Mouse (Mus musculus) lung, postnatal 0 days (tissue): Measurements from ENCODE around the gene Cacng6. TPM values are rescaled to one million over a fixed set of nuclear protein-coding genes. Genes with fewer than 3 reads are reported as not detected.

ENCODE experiments used
- ATAC-seq: fragments of 200-750 bp; cut with Nextera tagmentation; 2 replicates; pipeline ENCODE4 v1.8.0; 2017; ENCODE audit warnings: moderate library complexity
- DNase-seq: peaks from one replicate; pipeline ENCODE4 v3.0.0-alpha.2; 2016; ENCODE audit warnings: low spot score
- H3K27ac ChIP-seq: fragments of 300-500 bp; sonication (generic); 2 replicates; pipeline ENCODE4 v1.5.1; 2014; ENCODE audit warnings: antibody characterized with exemption, mild to moderate bottlenecking, low read length, mixed read lengths
- H3K27me3 ChIP-seq: fragments of 300-500 bp; sonication (generic); replicated peaks from 2 replicates; pipeline ENCODE4 v1.6.1; 2014; ENCODE audit warnings: low read length, mixed read lengths; ENCODE audit not compliant: insufficient read depth
- H3K36me3 ChIP-seq: fragments of 300-500 bp; sonication (generic); 2 replicates; pipeline ENCODE4 v1.6.1; 2014; ENCODE audit warnings: low read length, mixed read lengths; ENCODE audit not compliant: insufficient read depth
- H3K4me1 ChIP-seq: fragments of 300-500 bp; sonication (generic); 2 replicates; pipeline ENCODE4 v1.6.1; 2014; ENCODE audit warnings: antibody characterized with exemption, low read depth, low read length, mixed read lengths; ENCODE audit not compliant: insufficient read depth
- H3K4me2 ChIP-seq: fragments of 300-500 bp; sonication (generic); replicated peaks from 2 replicates; pipeline ENCODE4 v1.6.1; 2014; ENCODE audit warnings: low read depth, mild to moderate bottlenecking, low read length, moderate library complexity, mixed read lengths
- H3K4me3 ChIP-seq: fragments of 300-500 bp; sonication (generic); 2 replicates; pipeline ENCODE4 v1.5.1; 2014; ENCODE audit warnings: low read depth, low read length
- H3K9ac ChIP-seq: fragments of 300-500 bp; sonication (generic); replicated peaks from 2 replicates; pipeline ENCODE4 v1.6.1; 2014; ENCODE audit warnings: low read depth, mild to moderate bottlenecking
- H3K9me3 ChIP-seq: fragments of 300-500 bp; sonication (generic); 2 replicates; pipeline ENCODE4 v1.6.1; 2016; ENCODE audit warnings: low read length, mixed read lengths
- CTCF ChIP-seq: IDR thresholded peaks from 2 replicates; pipeline ENCODE4 v1.5.1; 2016; ENCODE audit warnings: antibody characterized with exemption, mild to moderate bottlenecking
- EP300 ChIP-seq: IDR thresholded peaks from 2 replicates; pipeline ENCODE4 v1.6.1; 2016; ENCODE audit warnings: antibody characterized with exemption, mild to moderate bottlenecking, control low read depth
- WGBS: fragments of 180-500 bp; shearing (Covaris S2); extraction: QIAGEN DNeasy Blood & Tissue Kit; methylation state at CpG from one replicate; pipeline ENCODE4 v1.1.7; 2014; 5-methylcytosine and 5-hydroxymethylcytosine counted together
- polyA plus RNA-seq: library from polyadenylated mRNA; unstranded; fragments of >200 nt; fragmentation: Nextera tagmentation; extraction: Ambion mirVana; gene quantifications from 2 replicates; pipeline ENCODE4 v1.2.1, GENCODE M21; 2015

The Cacng6 gene
- polyA plus RNA-seq, 1 experiment from 2014 or later, result not detected

GRCm38 (mm10) chr7:3452821-3453485 is 29.0 kb downstream of the Cacng6 start:
- Histone ChIP-seq H3K9me3 (no peaks in the 10 kb centered on the region), H3K27me3 (no peaks in the 10 kb centered on the region), H3K4me2 (no peak overlapping the region), H3K9ac (no peak overlapping the region), H3K4me1 (no peaks in the 10 kb centered on the region), H3K27ac (no peak overlapping the region), H3K4me3 (no peak overlapping the region), H3K36me3 (no peaks in the 10 kb centered on the region)
- ATAC-seq, result no peak
- WGBS, result 34% methylated on average over 12 of the region's 12 CpGs
- no peak for DNase-seq
- TF ChIP-seq EP300 (no peak), CTCF (no peak)

DNA sequence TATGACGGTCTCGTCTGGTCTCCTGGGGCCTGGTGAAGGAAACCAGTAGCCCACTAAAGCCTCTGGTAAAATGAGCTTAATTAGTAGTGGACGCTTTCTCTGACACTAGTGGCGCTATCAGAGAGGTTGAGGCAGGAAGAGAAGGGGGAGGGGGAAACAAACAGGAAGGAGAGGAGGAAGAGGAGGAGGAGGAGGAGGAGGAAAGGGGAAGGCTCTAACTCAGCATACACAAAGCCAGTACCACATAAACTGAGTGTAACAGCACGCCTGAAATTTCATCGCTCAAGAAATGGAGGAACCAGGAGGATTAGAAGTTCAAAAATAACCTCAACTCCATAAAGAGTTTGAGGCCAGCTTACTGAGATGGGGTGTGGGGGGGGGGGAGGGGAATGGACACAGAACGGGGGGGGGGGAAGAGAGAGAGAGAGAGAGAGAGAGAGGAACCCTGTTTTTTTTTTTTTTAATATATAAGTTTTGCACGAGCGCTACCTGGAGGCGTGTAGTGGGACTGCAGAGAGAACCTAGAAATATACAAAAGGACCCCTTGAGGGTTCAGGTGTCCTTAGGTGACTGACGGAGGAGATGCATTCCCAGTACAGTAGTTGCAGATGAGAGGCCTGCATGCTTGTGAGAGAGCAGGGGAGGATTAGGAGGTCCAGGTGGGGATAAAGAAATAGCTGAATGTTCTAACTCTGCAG is 29.6 kb downstream of the Cacng6 start:
- no peaks in the 10 kb centered on the region for H3K36me3 ChIP-seq
- TF ChIP-seq CTCF, result no peak; the same call in 1 of the 2 replicates
- TF ChIP-seq EP300, result no peak
- DNase-seq, result no peak
- 41% methylated on average over 10 of the region's 11 CpGs for WGBS
- no peak overlapping the region for H3K4me3 ChIP-seq
- H3K27me3 ChIP-seq, result no peaks in the 10 kb centered on the region
- no peaks in the 10 kb centered on the region for H3K9me3 ChIP-seq
- no peak for ATAC-seq
- no peak overlapping the region for H3K9ac ChIP-seq
- H3K27ac ChIP-seq, result no peak overlapping the region
- no peak overlapping the region for H3K4me2 ChIP-seq
- H3K4me1 ChIP-seq, result no peaks in the 10 kb centered on the region

DNA sequence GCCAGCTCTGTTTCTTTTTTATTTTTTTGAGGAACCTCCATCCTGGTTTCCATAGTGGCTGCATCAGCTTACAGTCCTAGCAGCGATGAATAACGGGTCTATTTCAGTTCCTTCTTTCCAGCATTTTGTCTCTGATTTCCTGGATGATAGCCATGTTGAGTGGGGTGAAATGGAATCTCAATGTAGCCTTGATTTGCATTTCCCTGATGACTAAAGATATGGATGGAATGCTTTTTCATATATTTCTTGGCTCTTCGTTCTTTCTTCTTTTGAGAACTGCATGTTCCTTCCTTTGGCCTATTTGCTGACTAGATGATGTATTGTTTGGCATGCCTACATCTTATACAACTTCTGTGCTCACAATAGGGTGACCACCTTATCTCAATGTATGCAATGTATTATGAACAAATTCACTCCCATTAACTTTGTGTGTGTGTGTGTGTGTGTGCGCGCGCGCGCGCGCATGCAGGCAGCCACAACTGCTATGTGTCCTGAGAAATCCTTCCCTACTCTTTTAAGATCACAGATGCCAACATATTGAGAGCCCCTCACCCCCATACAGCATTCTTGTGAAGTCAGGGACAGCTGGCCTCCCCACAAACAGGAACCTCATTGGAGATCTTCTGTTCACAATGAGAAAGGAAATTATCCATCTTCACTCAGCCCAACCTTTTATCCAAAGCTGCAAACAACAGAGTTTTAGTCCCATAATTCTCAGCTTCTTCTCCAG is 33.3 kb downstream of the Cacng6 start:
- TF ChIP-seq EP300, result no peak
- TF ChIP-seq CTCF, result no peak
- no peak for DNase-seq
- Histone ChIP-seq H3K4me3 (no peak overlapping the region), H3K4me1 (no peaks in the 10 kb centered on the region), H3K4me2 (no peak overlapping the region), H3K9ac (no peak overlapping the region), H3K27ac (no peak overlapping the region), H3K36me3 (no peaks in the 10 kb centered on the region), H3K9me3 (no peaks in the 10 kb centered on the region), H3K27me3 (no peaks in the 10 kb centered on the region)
- ATAC-seq, result no peak
- 89% methylated on average over 10 of the region's 10 CpGs for WGBS

DNA sequence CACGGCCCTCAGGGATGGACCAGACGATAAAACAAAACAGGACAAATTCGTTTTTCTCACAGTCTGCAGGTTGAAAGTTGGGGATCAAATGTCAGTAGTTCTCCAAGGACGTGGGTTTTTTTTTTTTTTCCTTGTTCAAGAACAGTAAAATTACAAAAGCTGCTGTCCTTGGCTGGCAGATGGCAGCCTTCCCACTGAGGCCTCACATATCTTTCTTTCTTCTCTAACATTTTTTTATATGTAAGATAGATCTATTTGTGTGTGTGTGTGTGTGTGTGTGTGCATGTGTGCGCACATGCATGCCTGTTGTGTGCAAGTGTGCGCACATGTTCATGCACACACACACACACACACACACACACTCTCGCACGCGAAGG is 33.8 kb downstream of the Cacng6 start:
- H3K36me3 ChIP-seq, result no peaks in the 10 kb centered on the region
- H3K27ac ChIP-seq, result no peak overlapping the region
- H3K4me3 ChIP-seq, result no peak overlapping the region
- ATAC-seq (no peak), DNase-seq (no peak)
- no peaks in the 10 kb centered on the region for H3K27me3 ChIP-seq
- 71% methylated on average over 9 of the region's 9 CpGs for WGBS
- H3K9ac ChIP-seq, result no peak overlapping the region
- no peak for TF ChIP-seq EP300
- no peak for TF ChIP-seq CTCF
- H3K4me2 ChIP-seq, result no peak overlapping the region
- H3K9me3 ChIP-seq, result no peaks in the 10 kb centered on the region
- no peaks in the 10 kb centered on the region for H3K4me1 ChIP-seq

DNA sequence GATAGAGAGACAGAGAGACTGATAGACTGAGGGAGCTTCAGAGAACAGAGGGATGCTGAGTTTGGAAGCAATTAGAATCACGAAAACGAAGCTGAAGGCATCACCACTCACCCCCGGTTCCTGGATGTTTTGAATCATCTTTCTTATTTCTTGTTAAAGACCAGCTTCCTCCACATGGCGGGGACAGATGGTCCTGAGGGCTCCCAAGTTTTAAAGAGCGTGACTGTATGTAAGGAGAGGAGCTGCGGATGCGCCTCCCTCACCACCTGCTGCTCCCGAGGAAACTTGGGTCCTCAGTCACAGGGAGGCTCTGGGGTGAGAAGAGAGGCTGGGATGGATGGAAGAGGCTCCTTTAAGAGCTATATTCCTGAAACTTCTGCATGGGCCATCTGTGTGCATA is 36.3 kb downstream of the Cacng6 start:
- no peak for ATAC-seq
- Histone ChIP-seq H3K27ac (no peak overlapping the region), H3K9ac (no peak overlapping the region), H3K9me3 (no peaks in the 10 kb centered on the region), H3K4me2 (no peak overlapping the region), H3K4me3 (no peak overlapping the region), H3K4me1 (no peaks in the 10 kb centered on the region), H3K36me3 (no peaks in the 10 kb centered on the region), H3K27me3 (no peaks in the 10 kb centered on the region)
- DNase-seq, result no peak
- TF ChIP-seq CTCF (no peak), EP300 (no peak)
- 77% methylated on average over 8 of the region's 8 CpGs for WGBS

DNA sequence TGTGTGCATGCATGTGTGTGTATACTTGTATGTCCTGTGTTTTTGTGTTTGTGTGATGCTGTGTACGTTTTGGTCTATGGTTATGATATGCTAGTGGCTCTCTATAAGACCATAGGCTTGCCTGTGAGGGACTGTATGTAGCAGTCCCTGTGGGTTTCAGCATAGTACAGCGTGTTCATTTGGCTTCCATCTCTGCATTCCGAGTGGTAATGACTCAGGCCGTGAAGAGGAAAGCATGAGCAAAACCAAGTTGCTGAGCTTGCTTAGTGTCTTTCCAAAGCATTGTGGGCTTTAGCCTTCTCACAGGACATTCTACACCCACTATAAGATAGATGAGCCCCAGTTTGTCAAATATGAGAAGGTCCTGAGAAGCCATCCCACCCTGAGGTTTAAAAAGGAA is 39.3 kb downstream of the Cacng6 start:
- no peak overlapping the region for H3K4me3 ChIP-seq
- H3K4me1 ChIP-seq, result no peaks in the 10 kb centered on the region
- DNase-seq (no peak), ATAC-seq (no peak)
- H3K4me2 ChIP-seq, result no peak overlapping the region
- H3K9me3 ChIP-seq, result no peaks in the 10 kb centered on the region
- H3K9ac ChIP-seq, result no peak overlapping the region
- H3K27me3 ChIP-seq, result no peaks in the 10 kb centered on the region
- 77% methylated on average over 4 of the region's 4 CpGs for WGBS
- no peak overlapping the region for H3K27ac ChIP-seq
- no peaks in the 10 kb centered on the region for H3K36me3 ChIP-seq
- no peak for TF ChIP-seq EP300
